Mouse (Mus musculus) E14TG2a.4 (cell line): Measurements from ENCODE around the gene Myo18a.

Experiments used
- CTCF ChIP-seq: conservative IDR thresholded peaks from 2 replicates; pipeline ENCODE4 v1.5.1; 2014; ENCODE audit warnings: low read length
- NANOG ChIP-seq: IDR thresholded peaks from 2 replicates; pipeline ENCODE4 v1.6.1; 2014; ENCODE audit warnings: borderline replicate concordance, low read length, mixed read lengths
- POU5F1 ChIP-seq: IDR thresholded peaks from 2 replicates; pipeline ENCODE4 v1.6.1; 2014; ENCODE audit warnings: low read length, borderline replicate concordance

- TF ChIP-seq CTCF (no peak), POU5F1 (no peak), NANOG (no peak)
Observed at GRCm38 (mm10) chr11:77852941-77853668, 90.1 kb downstream of the Myo18a start.
